Mouse (Mus musculus): ENCODE measurements around the gene Evi2.

Evi2 gene

GRCm38 (mm10) chr11:79530333-79530761 is at the start of gene Evi2, which contains the start of gene Evi2a:
Evi2 (minus strand) TSS chr11:79530589.
Evi2a (minus strand) TSS chr11:79530609.
- DNase-seq (ENCODE audit: low spot score in 2 of 2), result no peak

- peak; percentile 56 to 77 for DNase-seq (ENCODE audit: low spot score in 2 of 2)
Observed at GRCm38 (mm10) chr11:79577741-79578140, 47.4 kb upstream of the Evi2 start.

GRCm38 (mm10) chr11:79575383-79576073 is 45.1 kb upstream of the Evi2 start:
- DNase-seq (ENCODE audit: low spot score in 2 of 2), result no peak

GRCm38 (mm10) chr11:79573836-79574235 is 43.4 kb upstream of the Evi2 start:
- DNase-seq (ENCODE audit: low spot score in 2 of 2), result no peak

- no peak for DNase-seq (ENCODE audit: low spot score in 2 of 2)
Observed at GRCm38 (mm10) chr11:79570319-79570718, 39.9 kb upstream of the Evi2 start.

- DNase-seq (ENCODE audit: low spot score in 2 of 2), result no peak
Observed at GRCm38 (mm10) chr11:79568197-79568911, 38.0 kb upstream of the Evi2 start.

- DNase-seq (ENCODE audit: low spot score in 2 of 2), result no peak
Observed at GRCm38 (mm10) chr11:79566947-79567346, 36.6 kb upstream of the Evi2 start.

- DNase-seq (ENCODE audit: low spot score in 2 of 2), result no peak
Observed at GRCm38 (mm10) chr11:79563493-79563892, 33.1 kb upstream of the Evi2 start.

- DNase-seq (ENCODE audit: low spot score in 2 of 2), result no peak
Observed at GRCm38 (mm10) chr11:79560536-79560935, 30.1 kb upstream of the Evi2 start.

GRCm38 (mm10) chr11:79552622-79553021 is 22.2 kb upstream of the Evi2 start:
- DNase-seq (ENCODE audit: low spot score in 2 of 2), result no peak

- DNase-seq (ENCODE audit: low spot score in 2 of 2), result no peak
Observed at GRCm38 (mm10) chr11:79536293-79536692, 5.9 kb upstream of the Evi2 start.

- DNase-seq (ENCODE audit: low spot score in 2 of 2), result no peak
Observed at GRCm38 (mm10) chr11:79535554-79535953, 5.2 kb upstream of the Evi2 start.

- DNase-seq (ENCODE audit: low spot score in 2 of 2), result no peak
Observed at GRCm38 (mm10) chr11:79533950-79534690, 3.7 kb upstream of the Evi2 start.

- no peak for DNase-seq (ENCODE audit: low spot score in 2 of 2)
Observed at GRCm38 (mm10) chr11:79533311-79533710, 2.9 kb upstream of the Evi2 start.

- DNase-seq (ENCODE audit: low spot score in 2 of 2), result no peak
Observed at GRCm38 (mm10) chr11:79531485-79531884, 1.1 kb upstream of the Evi2 start.

GRCm38 (mm10) chr11:79530774-79531173 is 385 bp upstream of the Evi2 start:
- no peak for DNase-seq (ENCODE audit: low spot score in 2 of 2)

GRCm38 (mm10) chr11:79529736-79530135 is 653 bp downstream of the Evi2 start:
- no peak for DNase-seq (ENCODE audit: low spot score in 2 of 2)

GRCm38 (mm10) chr11:79529226-79529625 is 1.2 kb downstream of the Evi2 start:
- DNase-seq (ENCODE audit: low spot score in 2 of 2), result no peak

GRCm38 (mm10) chr11:79528601-79529000 is 1.8 kb downstream of the Evi2 start:
- DNase-seq (ENCODE audit: low spot score in 2 of 2), result no peak

- DNase-seq (ENCODE audit: low spot score in 2 of 2), result peak in 1 of 2 experiments; percentile 21
Observed at GRCm38 (mm10) chr11:79527739-79528384, 2.5 kb downstream of the Evi2 start.

GRCm38 (mm10) chr11:79527015-79527738 is 3.2 kb downstream of the Evi2 start:
- peak in 1 of 2 experiments; percentile 21 for DNase-seq (ENCODE audit: low spot score in 2 of 2)

Measured in spleen, postnatal 14 days (tissue).